Mouse (Mus musculus) spleen, adult 2 months (tissue): Measurements from ENCODE around the gene Ap2b1.

ENCODE experiments used
- CTCF ChIP-seq: fragments of 200-500 bp; IDR thresholded peaks from 2 replicates; pipeline ENCODE4 v1.5.1; 2011; ENCODE audit warnings: mild to moderate bottlenecking, inconsistent platforms; ENCODE audit not compliant: insufficient read depth, insufficient read length, insufficient replicate concordance; ENCODE audit errors: extremely low read depth
- POLR2A ChIP-seq: fragments of 200-500 bp; IDR thresholded peaks from 2 replicates; pipeline ENCODE4 v1.6.1; 2011; ENCODE audit warnings: low read depth, low read length, inconsistent platforms

GRCm38 (mm10) chr11:83379745-83380341 is 81.0 kb downstream of the Ap2b1 start:
- TF ChIP-seq CTCF, result no peak
- no peak for TF ChIP-seq POLR2A
